Mouse (Mus musculus) urinary bladder, postnatal 4 days (tissue): ENCODE measurements around the gene Olfr870.
"Not testable (repeated sequence)": the region's sequence is repeated elsewhere in the genome, so short reads cannot be mapped to it uniquely, and the experiment has no call there.

Experiments
- DNase-seq, 2 experiments: peaks; one replicate each; pipeline ENCODE4 v3.0.0; 2021 to 2022; ENCODE audit warnings: low spot score in 2 of 2

The Olfr870 gene

GRCm38 (mm10) chr9:20173957-20174356 is at the start of gene Olfr870:
Gene Olfr870 (minus strand): TSS chr9:20174057.
- DNase-seq, result no peak

- DNase-seq, result no peak
These were observed 38.0 kb upstream of the Olfr870 start, which contains the start of gene Olfr871 for GRCm38 (mm10) chr9:20211907-20212306. Gene Olfr871 (plus strand): TSS chr9:20212207.

GRCm38 (mm10) chr9:20211477-20211876 is 37.6 kb upstream of the Olfr870 start:
- no peak for DNase-seq

- no peak for DNase-seq
These were observed 37.0 kb upstream of the Olfr870 start for GRCm38 (mm10) chr9:20210812-20211211.

GRCm38 (mm10) chr9:20203413-20203984 is 29.6 kb upstream of the Olfr870 start:
- DNase-seq, result not testable (repeated sequence)

GRCm38 (mm10) chr9:20202131-20202530 is 28.3 kb upstream of the Olfr870 start:
- DNase-seq, result no peak

- DNase-seq, result no peak
These were observed 5.6 kb upstream of the Olfr870 start for GRCm38 (mm10) chr9:20179463-20179862.

GRCm38 (mm10) chr9:20149706-20150105 is 24.2 kb downstream of the Olfr870 start:
- no peak for DNase-seq

- DNase-seq, result no peak
These were observed 45.1 kb downstream of the Olfr870 start, which contains the start of gene Olfr869 for GRCm38 (mm10) chr9:20128709-20129108. Gene Olfr869 (plus strand): TSS chr9:20129009.
